Mouse (Mus musculus): ENCODE results near the gene Plekhg1. TPM values are rescaled to one million over a fixed set of nuclear protein-coding genes. Genes with fewer than 3 reads are reported as not detected.

The Plekhg1 gene
- total and polyA plus RNA-seq, 3 experiments, result 0.60 to 0.97 (median 0.68) TPM

- TF ChIP-seq GABPA (IDR thresholded peaks at IDR 0.05; ENCODE audit: insufficient replicate concordance, low read depth, low read length) (no peak), SMC3 (IDR thresholded peaks at IDR 0.05; ENCODE audit: low read depth, low read length) (0 out of 2 replicates have a peak, but pooled peaks have one; percentile 7), ZMIZ1 (IDR thresholded peaks at IDR 0.05; ENCODE audit: low read depth, low read length) (peak; percentile 34; the same call in 1 of the 2 replicates), TBP (conservative IDR thresholded peaks at IDR 0.05; ENCODE audit: low read depth, low read length) (peak; percentile 65; the same call in 1 of the 2 replicates), E2F4 (IDR thresholded peaks at IDR 0.05; ENCODE audit: insufficient replicate concordance, low read depth, low read length) (0 out of 2 replicates have a peak, but pooled peaks have one; percentile 31), NELFE (IDR thresholded peaks at IDR 0.05; ENCODE audit: low read depth, low read length) (peak; percentile 73; the same call in 1 of the 2 replicates), JUN (IDR thresholded peaks at IDR 0.05; ENCODE audit: insufficient read depth, low read depth, low read length) (no peak), JUND (conservative IDR thresholded peaks at IDR 0.05; ENCODE audit: low read depth, low read length) (no peak; the same call in 1 of the 2 replicates), MAX (IDR thresholded peaks at IDR 0.05; ENCODE audit: low read length) (peak; percentile 82), TCF12 (IDR thresholded peaks at IDR 0.05; ENCODE audit: low read depth, low read length) (peak; percentile 83), MYC (IDR thresholded peaks at IDR 0.05; ENCODE audit: low read depth, low read length) (peak; percentile 95), USF2 (conservative IDR thresholded peaks at IDR 0.05; ENCODE audit: low read depth, low read length) (no peak), RAD21 (IDR thresholded peaks at IDR 0.05; ENCODE audit: low read depth, low read length) (peak; percentile 17), ETS1 (conservative IDR thresholded peaks at IDR 0.05; ENCODE audit: low read depth, low read length) (peak; percentile 53), CHD2 (IDR thresholded peaks at IDR 0.05; ENCODE audit: low read length) (no peak), POLR2A (IDR thresholded peaks at IDR 0.05; ENCODE audit: low read depth, low read length) (peak; percentile 83), SIN3A (IDR thresholded peaks at IDR 0.05; ENCODE audit: low read length) (peak; percentile 81), PAX5 (IDR thresholded peaks at IDR 0.05; ENCODE audit: low read length) (no peak), ZNF384 (IDR thresholded peaks at IDR 0.05; ENCODE audit: low read depth, low read length) (no peak), EP300 (IDR thresholded peaks at IDR 0.05; ENCODE audit: low read length) (no peak), MAZ (IDR thresholded peaks at IDR 0.05; ENCODE audit: low read depth, low read length) (peak; percentile 96), ZKSCAN1 (IDR thresholded peaks at IDR 0.05; ENCODE audit: borderline replicate concordance, low read depth, low read length) (no peak)
Measured at GRCm38 (mm10) chr10:3972981-3973588, 232.9 kb downstream of the Plekhg1 start, which contains the start of gene Mthfd1l (continued).

GRCm38 (mm10) chr10:3973589-3974070 is 233.5 kb downstream of the Plekhg1 start:
- DNase-seq (ENCODE audit: extremely low read depth), result peak; percentile 94
- H3K9ac ChIP-seq (ENCODE audit: insufficient read depth, low read depth), result peak overlapping the region; percentile 83
- peaks cover 33% of the 10 kb centered on the region for H3K79me2 ChIP-seq (replicated peaks; ENCODE audit: control insufficient read depth, extremely low read depth, insufficient read depth, poor library complexity, severe bottlenecking)
- no peaks in the 10 kb centered on the region for H3K27me3 ChIP-seq (replicated peaks)
- peak overlapping the region; percentile 61 for H3K4me2 ChIP-seq (ENCODE audit: insufficient read depth, low read depth, poor library complexity, severe bottlenecking)
- H3K27ac ChIP-seq (ENCODE audit: insufficient read depth, low read depth), result peak overlapping the region; percentile 96
- no peaks in the 10 kb centered on the region for H3K9me3 ChIP-seq (replicated peaks; ENCODE audit: low read length)
- peaks cover 10 to 37% of the 10 kb centered on the region in 2 experiments for H3K36me3 ChIP-seq (replicated peaks in 1 of 2; ENCODE audit: control insufficient read depth in 1 of 2, insufficient read depth in 1 of 2, low read length in 1 of 2)
- peaks cover 7 to 43% of the 10 kb centered on the region in 2 experiments; a peak in 3 of 4 replicates for H3K4me1 ChIP-seq (ENCODE audit: control insufficient read depth in 1 of 2, insufficient read depth in 2 of 2)
- dilution Hi-C loops (cut with MboI; ENCODE audit: extremely low pct_ligation_motif_present, extremely low pct_unique_long_range_greater_than_20kb, low sequenced_read_pairs), result no loop called here
- in situ Hi-C loops (cut with MboI; ENCODE audit: low pct_ligation_motif_present, low pct_unique_long_range_greater_than_20kb, low sequenced_read_pairs), result no loop called here
- peak overlapping the region; percentile 60 to 95 (median 94) for H3K4me3 ChIP-seq (replicated peaks in 1 of 3; ENCODE audit: low read depth in 2 of 3, low read length in 2 of 3, poor library complexity in 1 of 3)
- no peak for TF ChIP-seq ZKSCAN1 (IDR thresholded peaks at IDR 0.05; ENCODE audit: borderline replicate concordance, low read depth, low read length)
- TF ChIP-seq UBTF (IDR thresholded peaks at IDR 0.05; ENCODE audit: low read depth, low read length), result no peak
- no peak for TF ChIP-seq EP300 (IDR thresholded peaks at IDR 0.05; ENCODE audit: low read length)
- TF ChIP-seq IRF4 (IDR thresholded peaks at IDR 0.05; ENCODE audit: low read depth, low read length), result no peak
- no peak for TF ChIP-seq GABPA (IDR thresholded peaks at IDR 0.05; ENCODE audit: insufficient replicate concordance, low read depth, low read length)
- TF ChIP-seq ZNF384 (IDR thresholded peaks at IDR 0.05; ENCODE audit: low read depth, low read length), result no peak
- peak; percentile 50; the same call in 1 of the 2 replicates for TF ChIP-seq NRF1 (IDR thresholded peaks at IDR 0.05; ENCODE audit: low read depth, low read length)
- no peak for TF ChIP-seq SMC3 (IDR thresholded peaks at IDR 0.05; ENCODE audit: low read depth, low read length)
- no peak for TF ChIP-seq CHD1 (IDR thresholded peaks at IDR 0.05; ENCODE audit: low read depth, low read length)
- peak; percentile 77 for TF ChIP-seq POLR2A (IDR thresholded peaks at IDR 0.05; ENCODE audit: low read depth, low read length)
- TF ChIP-seq RAD21 (IDR thresholded peaks at IDR 0.05; ENCODE audit: low read depth, low read length), result no peak
- TF ChIP-seq TBP (conservative IDR thresholded peaks at IDR 0.05; ENCODE audit: low read depth, low read length), result peak; percentile 91
- TF ChIP-seq HCFC1 (IDR thresholded peaks at IDR 0.05; ENCODE audit: low read depth, low read length), result peak; percentile 75
- no peak for TF ChIP-seq MEF2A (IDR thresholded peaks at IDR 0.05; ENCODE audit: borderline replicate concordance, low read depth, low read length)
- peak; percentile 59 for TF ChIP-seq ETS1 (conservative IDR thresholded peaks at IDR 0.05; ENCODE audit: low read depth, low read length)
- peak; percentile 90; the same call in 1 of the 2 replicates for TF ChIP-seq E2F4 (IDR thresholded peaks at IDR 0.05; ENCODE audit: insufficient replicate concordance, low read depth, low read length)
- TF ChIP-seq JUND (conservative IDR thresholded peaks at IDR 0.05; ENCODE audit: low read depth, low read length), result no peak
- peak; percentile 89 for TF ChIP-seq ELF1 (IDR thresholded peaks at IDR 0.05; ENCODE audit: low read depth, low read length)
- TF ChIP-seq CHD2 (IDR thresholded peaks at IDR 0.05; ENCODE audit: low read length), result no peak
- TF ChIP-seq MAZ (IDR thresholded peaks at IDR 0.05; ENCODE audit: low read depth, low read length), result peak; percentile 80
- peak; percentile 34; the same call in 1 of the 2 replicates for TF ChIP-seq USF1 (IDR thresholded peaks at IDR 0.05; ENCODE audit: low read depth, low read length)
- no peak for TF ChIP-seq PAX5 (IDR thresholded peaks at IDR 0.05; ENCODE audit: low read length)
- peak; percentile 96 for TF ChIP-seq MYC (IDR thresholded peaks at IDR 0.05; ENCODE audit: low read depth, low read length)
- TF ChIP-seq MXI1 (IDR thresholded peaks at IDR 0.05; ENCODE audit: low read depth, low read length), result peak; percentile 91
- no peak for TF ChIP-seq MAFK (IDR thresholded peaks at IDR 0.05; ENCODE audit: insufficient replicate concordance, low read length)
